Mouse (Mus musculus): Measurements from ENCODE around the gene Hnrnph3. TPM values are rescaled to one million over a fixed set of nuclear protein-coding genes. Genes with fewer than 3 reads are reported as not detected.

Gene Hnrnph3
- total and polyA plus RNA-seq, 2 experiments from 2014 or later: 9.4 to 77.7 TPM

DNA sequence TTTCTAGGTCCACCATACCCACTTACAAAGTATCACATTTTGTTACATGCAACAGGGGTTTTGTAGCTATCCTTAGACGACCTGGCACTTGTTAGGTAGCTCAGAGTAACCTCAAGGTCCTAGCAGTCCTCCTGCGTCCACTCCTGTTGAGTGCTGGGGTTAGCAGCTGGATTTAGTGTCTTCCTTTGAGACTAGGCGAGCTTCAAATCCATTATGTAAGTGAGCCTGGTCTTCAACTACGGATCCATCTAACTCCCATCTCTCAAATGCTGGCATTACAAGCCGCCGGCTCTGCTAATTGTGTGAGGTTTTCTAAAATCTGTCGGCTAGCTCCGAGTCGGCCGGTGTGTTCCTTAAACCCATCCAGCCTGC lies 44.4 kb downstream of the Hnrnph3 start:
- Histone ChIP-seq H3K4me2 (ENCODE audit: low read depth, low read length) (peak overlapping the region; percentile 59), H3K27ac (peak overlapping the region; percentile 83), H3K4me3 (ENCODE audit: low read length) (peak overlapping the region; percentile 88), H3K9me3 (ENCODE audit: low read length) (no peaks in the 10 kb centered on the region), H3K36me3 (ENCODE audit: insufficient read depth, low read length) (0 out of 2 replicates have a peak, but pooled peaks cover under 1% of the 10 kb centered on the region), H3K9ac (replicated peaks; ENCODE audit: low read length) (peak overlapping the region; percentile 88), H3K27me3 (ENCODE audit: insufficient read depth, low read length) (no peaks in the 10 kb centered on the region), H3K4me1 (ENCODE audit: insufficient read depth, low read length) (no peaks in the 10 kb centered on the region)
- 7% methylated on average over 10 of the region's 10 CpGs for WGBS
- ATAC-seq: no peak; the same call in 1 of the 2 replicates
- no peak for DNase-seq (ENCODE audit: low spot score)
- TF ChIP-seq CTCF (IDR thresholded peaks at IDR 0.05; ENCODE audit: low read depth): no peak

DNA sequence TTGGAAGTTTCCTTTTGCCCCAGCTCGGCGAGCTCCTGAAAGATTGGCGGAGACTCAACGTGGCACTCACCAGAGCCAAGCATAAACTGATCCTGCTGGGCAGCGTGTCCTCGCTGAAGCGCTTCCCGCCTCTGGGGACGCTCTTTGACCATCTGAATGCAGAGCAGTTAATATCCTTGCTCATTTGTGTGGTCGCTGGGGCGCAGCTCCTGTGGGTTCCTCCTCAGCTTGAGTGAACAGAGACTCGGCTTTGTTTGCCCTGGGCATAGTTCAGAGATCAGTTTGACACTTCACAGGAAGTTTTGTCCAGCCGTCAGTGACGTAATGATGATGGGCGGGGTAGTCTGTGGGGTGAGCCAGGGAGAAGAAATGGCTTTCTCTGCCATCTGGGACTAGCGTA lies 52.2 kb downstream of the Hnrnph3 start:
- peak; percentile 63 for DNase-seq (ENCODE audit: low spot score)
- Histone ChIP-seq H3K4me2 (ENCODE audit: low read depth, low read length) (no peak overlapping the region), H3K4me3 (ENCODE audit: low read length) (no peak overlapping the region), H3K9ac (replicated peaks; ENCODE audit: low read length) (no peak overlapping the region), H3K9me3 (ENCODE audit: low read length) (no peaks in the 10 kb centered on the region), H3K27me3 (ENCODE audit: insufficient read depth, low read length) (no peaks in the 10 kb centered on the region), H3K27ac (no peak overlapping the region), H3K4me1 (ENCODE audit: insufficient read depth, low read length) (no peaks in the 10 kb centered on the region), H3K36me3 (ENCODE audit: insufficient read depth, low read length) (peaks cover 8% of the 10 kb centered on the region; the same call in 1 of the 2 replicates)
- ATAC-seq: peak; percentile 73
- peak; percentile 45 for TF ChIP-seq CTCF (IDR thresholded peaks at IDR 0.05; ENCODE audit: low read depth)
- WGBS: 36% methylated on average over 16 of the region's 16 CpGs

DNA sequence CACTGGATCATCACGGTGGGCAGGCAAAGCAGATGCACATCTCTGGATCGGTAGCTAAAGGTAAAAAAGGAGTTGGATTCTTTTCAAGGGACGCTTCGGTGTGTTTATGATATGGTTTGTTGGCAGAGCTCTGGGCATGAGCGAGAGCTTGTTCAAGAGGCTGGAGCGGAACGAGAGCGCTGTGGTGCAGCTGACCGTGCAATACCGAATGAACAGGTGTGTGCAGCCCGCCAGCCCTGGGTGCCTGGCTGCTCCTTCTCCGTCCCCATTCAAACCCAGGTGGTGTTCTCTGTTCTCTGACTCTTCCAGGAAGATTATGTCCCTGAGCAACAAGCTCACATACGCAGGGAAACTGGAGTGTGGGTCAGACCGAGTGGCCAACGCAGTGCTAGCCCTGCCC lies 57.7 kb downstream of the Hnrnph3 start:
- Histone ChIP-seq H3K9me3 (ENCODE audit: low read length) (no peaks in the 10 kb centered on the region), H3K4me3 (ENCODE audit: low read length) (no peak overlapping the region), H3K27ac (no peak overlapping the region), H3K9ac (replicated peaks; ENCODE audit: low read length) (no peak overlapping the region), H3K27me3 (ENCODE audit: insufficient read depth, low read length) (no peaks in the 10 kb centered on the region), H3K36me3 (ENCODE audit: insufficient read depth, low read length) (peaks cover 29% of the 10 kb centered on the region; the same call in 1 of the 2 replicates), H3K4me2 (ENCODE audit: low read depth, low read length) (no peak overlapping the region), H3K4me1 (ENCODE audit: insufficient read depth, low read length) (no peaks in the 10 kb centered on the region)
- ATAC-seq (no peak), DNase-seq (ENCODE audit: low spot score) (no peak)
- WGBS: 94% methylated on average over 15 of the region's 15 CpGs
- no peak for TF ChIP-seq CTCF (IDR thresholded peaks at IDR 0.05; ENCODE audit: low read depth)

DNA sequence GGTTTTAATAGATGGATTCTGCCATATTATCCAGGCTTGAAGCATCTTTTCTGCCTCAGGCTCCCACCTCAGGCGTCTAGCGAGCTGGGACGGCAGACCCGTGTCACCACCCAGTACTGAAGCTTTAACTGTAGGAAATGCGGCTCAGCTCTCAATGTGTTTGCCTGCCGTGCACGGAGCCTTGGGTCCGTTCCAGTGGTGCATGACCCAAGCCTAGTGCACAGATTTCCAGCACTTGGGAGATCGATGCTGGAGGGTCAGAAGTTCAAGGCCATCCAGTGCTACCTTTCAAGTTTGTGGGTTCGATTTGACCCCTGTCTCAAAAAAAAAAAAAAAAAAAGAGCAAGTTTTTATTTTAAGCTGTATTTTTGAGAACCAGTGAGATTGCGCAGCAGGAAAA lies 58.2 kb downstream of the Hnrnph3 start:
- Histone ChIP-seq H3K9ac (replicated peaks; ENCODE audit: low read length) (no peak overlapping the region), H3K9me3 (ENCODE audit: low read length) (no peaks in the 10 kb centered on the region), H3K4me3 (ENCODE audit: low read length) (no peak overlapping the region), H3K27me3 (ENCODE audit: insufficient read depth, low read length) (no peaks in the 10 kb centered on the region), H3K4me1 (ENCODE audit: insufficient read depth, low read length) (no peaks in the 10 kb centered on the region), H3K36me3 (ENCODE audit: insufficient read depth, low read length) (peaks cover 29% of the 10 kb centered on the region; the same call in 1 of the 2 replicates), H3K27ac (no peak overlapping the region), H3K4me2 (ENCODE audit: low read depth, low read length) (no peak overlapping the region)
- TF ChIP-seq CTCF (IDR thresholded peaks at IDR 0.05; ENCODE audit: low read depth): no peak
- WGBS: 95% methylated on average over 11 of the region's 11 CpGs
- DNase-seq (ENCODE audit: low spot score) (no peak), ATAC-seq (no peak)

Other genes starting within 250 kb of the Hnrnph3 start
- gene Ccar1, start 231.9 kb downstream of the Hnrnph3 start, total RNA-seq (2014; rRNA removed): 54.9 and 74.7 TPM in 2 replicates
- 78.3 and 81.7 TPM in 2 replicates for gene Ccar1, start 231.9 kb downstream of the Hnrnph3 start, polyA plus RNA-seq (2015; fragmentation: Nextera tagmentation; extraction: Ambion mirVana)
- 32.8 and 39.5 TPM in 2 replicates for gene Tet1, start 115.2 kb downstream of the Hnrnph3 start, total RNA-seq (2014; rRNA removed)
- 30.3 and 32.2 TPM in 2 replicates for gene Tet1, start 115.2 kb downstream of the Hnrnph3 start, polyA plus RNA-seq (2015; fragmentation: Nextera tagmentation; extraction: Ambion mirVana)
- 15.7 and 23.1 TPM in 2 replicates for gene Slc25a16, start 103.6 kb downstream of the Hnrnph3 start, total RNA-seq (2014; rRNA removed)
- 13.7 and 15.4 TPM in 2 replicates for gene Slc25a16, start 103.6 kb downstream of the Hnrnph3 start, polyA plus RNA-seq (2015; fragmentation: Nextera tagmentation; extraction: Ambion mirVana)
- gene Dna2, start 77.2 kb downstream of the Hnrnph3 start, total RNA-seq (2014; rRNA removed): 2.7 and 6.1 TPM in 2 replicates
- 3.7 and 3.8 TPM in 2 replicates for gene Dna2, start 77.2 kb downstream of the Hnrnph3 start, polyA plus RNA-seq (2015; fragmentation: Nextera tagmentation; extraction: Ambion mirVana)
- gene Rufy2, start 44.0 kb downstream of the Hnrnph3 start, total RNA-seq (2014; rRNA removed): 25.3 and 25.5 TPM in 2 replicates
- 57.2 and 61.9 TPM in 2 replicates for gene Rufy2, start 44.0 kb downstream of the Hnrnph3 start, polyA plus RNA-seq (2015; fragmentation: Nextera tagmentation; extraction: Ambion mirVana)
- 0.47 and 1.7 TPM in 2 replicates for gene Pbld2, start 98 bp upstream of the Hnrnph3 start, total RNA-seq (2014; rRNA removed)
- 0.60 and 1.4 TPM in 2 replicates for gene Pbld2, start 98 bp upstream of the Hnrnph3 start, polyA plus RNA-seq (2015; fragmentation: Nextera tagmentation; extraction: Ambion mirVana)
- 0.22 and 18.2 TPM in 2 replicates for gene Pbld1, start 35.9 kb upstream of the Hnrnph3 start, total RNA-seq (2014; rRNA removed)
- gene Pbld1, start 35.9 kb upstream of the Hnrnph3 start, polyA plus RNA-seq (2015; fragmentation: Nextera tagmentation; extraction: Ambion mirVana): 0.63 and 0.88 TPM in 2 replicates
- 10.5 and 13.8 TPM in 2 replicates for gene Atoh7, start 75.4 kb upstream of the Hnrnph3 start, total RNA-seq (2014; rRNA removed)
- 14.7 and 15.4 TPM in 2 replicates for gene Atoh7, start 75.4 kb upstream of the Hnrnph3 start, polyA plus RNA-seq (2015; fragmentation: Nextera tagmentation; extraction: Ambion mirVana)
- 0.16 and 3.0 TPM in 2 replicates for gene Mypn, start 179.7 kb upstream of the Hnrnph3 start, total RNA-seq (2014; rRNA removed)
- gene Mypn, start 179.7 kb upstream of the Hnrnph3 start, polyA plus RNA-seq (2015; fragmentation: Nextera tagmentation; extraction: Ambion mirVana): 0.71 and 0.79 TPM in 2 replicates
- gene Herc4, start 219.6 kb upstream of the Hnrnph3 start, total RNA-seq (2014; rRNA removed): 30.0 and 52.7 TPM in 2 replicates
- 16.6 and 18.0 TPM in 2 replicates for gene Herc4, start 219.6 kb upstream of the Hnrnph3 start, polyA plus RNA-seq (2015; fragmentation: Nextera tagmentation; extraction: Ambion mirVana)

All from hindbrain, postnatal 0 days (tissue).